Mouse (Mus musculus) embryo, embryonic 9.5 days (tissue): Measurements from ENCODE around the gene Cyp17a1.

Experiments
- DNase-seq: peaks from one replicate; pipeline ENCODE4 v3.0.0-alpha.2; 2017; ENCODE audit errors: extremely low spot score

The Cyp17a1 gene

DNA sequence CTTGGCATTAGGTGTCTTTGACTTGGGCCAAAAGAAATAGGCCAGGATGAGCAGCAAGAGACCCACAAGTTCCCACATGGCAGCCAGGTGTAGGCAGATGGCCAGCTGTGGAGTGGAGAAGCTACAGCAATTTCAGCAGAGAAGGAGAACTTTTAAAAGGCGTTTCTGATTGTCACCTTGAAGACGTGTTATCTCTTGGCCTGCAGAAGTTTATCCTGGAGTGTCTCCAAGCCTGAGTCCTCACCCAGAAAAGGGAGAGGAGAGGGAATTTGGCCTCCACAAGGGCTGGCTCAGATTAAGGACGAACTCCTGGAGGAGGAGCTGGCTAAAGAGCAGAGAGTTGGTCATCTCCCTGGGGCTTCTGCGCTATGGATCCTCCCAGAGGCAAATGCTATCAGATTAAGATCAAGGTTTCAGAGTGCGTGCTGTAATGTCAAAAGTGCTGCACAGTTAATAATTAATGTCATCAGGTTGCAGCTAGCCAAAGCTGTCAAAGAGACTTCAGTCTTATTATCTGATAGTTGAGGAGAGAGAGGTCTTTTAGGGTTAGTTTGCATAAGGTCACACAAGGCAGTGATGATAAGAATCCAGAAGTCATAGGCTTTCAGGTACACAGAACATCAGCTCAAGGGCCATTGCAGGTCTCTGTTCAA, at the start of gene Cyp17a1:
Gene Cyp17a1 (minus strand): TSS at position 407 of the 653 bp plus-strand sequence.
- DNase-seq = no peak

DNA sequence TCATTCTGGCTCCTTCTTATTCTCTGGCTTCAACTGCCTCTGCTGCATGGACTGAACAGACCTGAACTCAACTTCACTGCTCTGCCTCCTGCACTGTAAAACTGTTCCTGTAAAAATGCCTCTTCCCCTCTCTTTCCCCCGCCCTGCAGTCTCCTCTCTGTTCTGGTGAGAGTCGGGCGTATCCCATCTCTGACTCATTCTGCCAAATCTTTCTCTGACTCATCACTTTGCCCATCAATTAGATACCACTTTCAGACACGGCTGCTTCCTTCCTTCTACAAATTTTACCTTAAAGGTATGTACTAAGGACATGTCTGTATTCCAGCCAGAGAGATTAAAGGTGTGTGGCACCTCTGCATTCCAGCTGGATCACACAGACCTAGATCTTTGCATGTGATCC, 45.2 kb upstream of the Cyp17a1 start:
- no peak for DNase-seq

DNA sequence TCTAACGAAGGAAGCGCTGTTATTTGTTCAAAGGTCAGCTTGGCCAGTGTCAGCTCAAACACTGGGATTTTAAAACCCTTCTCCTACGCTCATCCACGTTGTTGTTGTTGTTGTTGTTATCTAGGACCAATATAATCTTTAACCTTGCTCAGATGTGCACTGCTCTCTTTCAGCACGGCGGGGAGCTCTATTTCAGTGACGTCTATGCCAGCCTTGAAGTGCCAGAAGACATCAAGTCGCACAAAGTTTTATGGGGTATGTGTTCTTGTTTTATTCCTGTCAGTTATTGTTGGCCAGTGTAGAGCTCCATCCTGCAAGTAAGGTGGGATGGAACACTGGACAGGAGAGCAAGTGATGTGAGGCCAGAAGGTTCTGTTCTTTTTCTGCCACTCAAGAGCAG, 42.0 kb upstream of the Cyp17a1 start:
- DNase-seq = no peak

DNA sequence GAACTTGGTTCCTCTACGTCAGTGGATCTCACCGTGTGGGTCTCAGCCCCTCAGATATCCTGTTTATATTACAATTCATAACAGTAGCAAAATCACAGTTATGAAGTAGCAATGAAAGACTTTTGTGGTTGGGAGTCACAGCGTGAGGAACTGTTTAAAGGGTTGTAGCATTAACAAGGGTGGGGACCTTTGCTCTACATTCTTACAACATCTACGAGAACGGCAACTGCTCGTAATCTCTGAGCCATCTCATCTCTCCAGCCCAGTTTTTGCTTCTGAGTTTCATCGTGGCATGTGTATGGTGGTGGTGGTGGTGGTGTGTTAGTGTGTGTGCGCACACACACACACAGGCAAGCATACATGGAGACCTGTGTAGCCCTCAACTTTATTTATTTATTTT, 41.3 kb upstream of the Cyp17a1 start:
- DNase-seq = no peak

DNA sequence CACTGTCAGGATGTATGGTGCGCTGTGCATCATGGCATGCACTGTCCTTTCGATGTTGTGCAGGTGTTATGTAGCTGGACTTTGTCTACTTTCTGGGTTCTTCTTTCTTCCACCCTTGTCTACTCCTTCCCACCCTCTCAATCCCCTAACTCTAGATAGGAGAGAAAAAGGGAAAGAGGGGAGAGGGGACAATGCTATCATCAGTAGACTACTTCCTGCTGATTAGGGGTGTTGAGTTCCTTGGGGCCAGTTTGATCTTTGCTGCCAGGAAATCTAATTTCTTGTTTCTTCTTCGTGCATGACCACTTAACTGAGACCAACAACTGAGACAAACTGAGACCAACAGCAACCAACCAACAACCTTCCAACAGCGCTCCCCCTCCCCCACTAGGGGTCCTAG, 37.6 kb upstream of the Cyp17a1 start:
- DNase-seq = no peak

DNA sequence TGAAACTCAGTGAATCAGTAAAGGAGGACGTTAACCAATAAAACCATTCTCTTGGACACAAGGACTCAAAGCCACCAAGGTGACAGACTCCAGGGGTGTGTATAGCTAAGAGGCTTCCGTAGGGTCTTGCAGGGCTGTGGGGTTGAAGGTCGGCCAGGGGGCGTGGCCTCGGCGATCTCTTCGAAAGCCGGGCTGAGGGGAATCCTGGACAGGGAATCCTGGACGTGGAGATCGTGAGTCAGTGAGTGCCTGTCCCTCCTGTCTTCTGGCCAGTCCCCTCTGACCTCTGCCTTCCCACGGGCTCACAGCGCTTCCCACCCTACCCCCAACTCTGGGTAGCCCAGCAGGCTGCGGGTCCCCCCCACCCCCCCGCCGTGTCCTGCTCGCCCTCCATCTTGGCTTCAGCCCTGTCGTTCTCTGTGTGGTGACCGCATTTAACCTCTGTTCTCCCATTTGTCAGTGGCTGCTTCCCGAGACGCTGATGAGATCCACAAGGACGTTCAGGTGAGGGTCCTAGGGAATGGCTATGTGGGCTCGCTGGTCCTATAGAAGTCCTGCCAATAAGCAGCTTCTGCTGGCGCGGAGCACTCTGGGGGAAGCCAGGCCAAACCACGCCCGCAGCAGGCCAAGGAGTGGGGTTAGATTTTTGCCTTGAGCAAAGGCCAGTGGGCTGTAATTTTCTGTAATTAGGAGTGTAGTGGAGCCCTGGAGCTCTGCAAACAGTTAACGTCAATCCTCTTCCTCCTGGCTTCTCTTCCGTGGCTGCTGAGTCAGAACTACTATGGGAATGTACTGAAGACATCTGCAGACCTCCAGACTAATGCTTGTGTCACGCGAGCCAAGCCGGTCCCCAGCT, 34.6 kb upstream of the Cyp17a1 start, which contains the start of gene As3mt:
Gene As3mt (plus strand): TSS at position 163 of the 856 bp plus-strand sequence.
- DNase-seq = peak; percentile 85

DNA sequence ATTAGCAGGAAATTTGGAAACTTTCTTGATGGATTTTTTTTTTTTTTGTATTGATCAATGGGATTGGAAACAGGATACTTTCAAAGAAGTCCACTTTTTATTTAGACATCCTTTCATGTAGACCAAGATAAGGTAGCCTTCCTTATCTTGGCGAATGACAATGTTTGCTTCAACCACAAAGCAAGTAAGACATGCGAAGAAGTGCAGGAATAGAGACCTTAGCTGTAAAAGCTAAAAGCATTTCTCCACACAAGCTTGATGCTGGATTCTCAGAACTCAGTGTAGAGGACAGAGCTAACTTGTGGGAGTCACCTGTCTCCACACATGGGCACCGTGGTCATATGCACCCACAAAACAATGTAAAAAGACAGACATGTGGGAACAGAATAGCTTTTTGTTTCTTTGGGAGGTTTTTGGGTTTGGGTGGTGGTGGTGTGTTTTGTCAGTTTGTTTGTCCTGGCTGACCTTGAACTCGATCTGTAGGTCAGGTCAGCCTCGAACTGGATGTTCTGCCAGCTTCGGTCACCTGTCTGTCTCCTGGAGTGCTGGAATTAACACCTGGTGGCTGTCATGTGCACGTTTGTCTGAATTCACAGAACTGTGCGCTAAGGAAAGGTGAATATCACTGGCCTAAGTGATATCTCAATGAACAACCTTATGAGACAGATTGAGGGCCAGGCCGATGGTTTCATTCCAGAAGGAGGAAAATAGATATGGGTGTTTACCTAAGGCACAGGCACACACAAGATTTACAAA, 33.7 kb upstream of the Cyp17a1 start:
- DNase-seq = no peak

DNA sequence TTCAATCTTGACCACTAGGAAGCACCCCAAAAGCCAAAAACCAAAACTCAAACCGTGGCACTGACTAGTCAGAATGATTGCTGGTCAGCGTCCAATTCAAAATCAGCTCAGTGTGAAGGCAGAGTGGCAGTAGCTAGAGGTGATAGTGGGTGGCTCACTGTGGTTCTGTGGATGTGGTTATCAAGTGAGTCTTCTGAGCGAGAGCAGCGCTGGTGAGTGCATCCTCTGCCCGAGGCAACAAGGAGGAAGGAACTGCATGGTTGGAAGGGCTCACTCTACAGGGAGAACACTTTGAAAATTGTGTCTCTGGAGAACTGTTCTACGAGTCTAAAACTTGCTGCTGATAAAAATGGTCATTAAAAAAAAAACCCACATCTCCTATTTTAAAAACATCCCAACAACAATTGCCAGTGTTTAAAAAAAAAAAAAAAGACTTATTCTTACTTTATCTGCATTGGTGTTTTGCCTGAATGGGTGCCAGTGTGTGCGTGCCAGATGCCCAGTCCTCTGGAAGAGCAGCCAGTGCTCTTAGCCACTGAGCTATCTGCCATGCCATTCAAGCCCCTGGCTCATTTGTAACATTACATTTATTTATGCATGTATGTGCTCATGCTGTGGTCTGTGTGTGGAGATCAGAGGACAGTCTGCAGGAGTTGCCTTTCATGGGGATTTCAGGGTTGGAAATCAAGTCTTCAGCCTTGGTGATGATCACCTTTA, 33.0 kb upstream of the Cyp17a1 start:
- DNase-seq = no peak

DNA sequence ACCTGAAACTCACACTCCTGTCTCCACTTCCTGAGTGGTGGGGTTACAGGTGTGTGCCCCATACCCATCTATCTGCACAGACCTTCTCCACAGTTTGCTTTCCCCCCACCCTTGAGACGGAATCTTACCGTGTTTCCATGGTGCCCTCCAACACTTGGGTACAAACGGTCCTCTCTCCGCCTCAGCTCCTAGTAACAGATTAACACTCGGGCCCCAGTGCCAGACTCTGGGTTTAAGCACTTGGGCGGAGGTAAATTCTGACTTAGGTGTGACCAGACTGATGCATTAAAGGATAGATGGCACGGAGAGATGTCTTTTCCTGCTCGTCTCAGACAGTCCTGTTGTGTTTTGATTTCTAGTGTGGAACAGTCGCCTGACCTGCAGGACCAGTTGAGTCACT, 28.2 kb upstream of the Cyp17a1 start:
- no peak for DNase-seq

DNA sequence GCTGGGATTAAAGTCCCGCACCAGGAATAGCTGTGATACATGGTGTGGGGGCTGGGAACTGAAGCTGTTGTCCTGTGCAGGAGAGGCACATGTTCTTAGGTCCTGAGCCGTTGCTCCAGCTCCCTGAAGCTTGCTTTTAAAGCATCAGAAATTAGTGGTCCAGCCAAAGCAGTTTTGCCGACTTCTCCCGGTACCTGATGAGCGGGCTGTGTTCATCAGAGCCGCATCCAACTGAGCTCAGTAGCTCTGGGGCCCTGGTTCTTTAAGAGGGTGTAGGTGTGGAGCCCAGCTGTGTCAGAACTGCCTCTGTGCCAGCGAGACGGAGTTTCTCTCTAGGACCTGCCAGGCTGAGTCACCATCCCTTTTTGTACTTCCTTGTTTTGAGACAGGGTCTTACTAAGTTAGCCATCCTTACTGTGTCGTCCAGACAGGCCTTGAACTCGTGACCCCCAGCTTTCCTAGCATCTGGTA, 26.1 kb upstream of the Cyp17a1 start:
- DNase-seq = no peak

DNA sequence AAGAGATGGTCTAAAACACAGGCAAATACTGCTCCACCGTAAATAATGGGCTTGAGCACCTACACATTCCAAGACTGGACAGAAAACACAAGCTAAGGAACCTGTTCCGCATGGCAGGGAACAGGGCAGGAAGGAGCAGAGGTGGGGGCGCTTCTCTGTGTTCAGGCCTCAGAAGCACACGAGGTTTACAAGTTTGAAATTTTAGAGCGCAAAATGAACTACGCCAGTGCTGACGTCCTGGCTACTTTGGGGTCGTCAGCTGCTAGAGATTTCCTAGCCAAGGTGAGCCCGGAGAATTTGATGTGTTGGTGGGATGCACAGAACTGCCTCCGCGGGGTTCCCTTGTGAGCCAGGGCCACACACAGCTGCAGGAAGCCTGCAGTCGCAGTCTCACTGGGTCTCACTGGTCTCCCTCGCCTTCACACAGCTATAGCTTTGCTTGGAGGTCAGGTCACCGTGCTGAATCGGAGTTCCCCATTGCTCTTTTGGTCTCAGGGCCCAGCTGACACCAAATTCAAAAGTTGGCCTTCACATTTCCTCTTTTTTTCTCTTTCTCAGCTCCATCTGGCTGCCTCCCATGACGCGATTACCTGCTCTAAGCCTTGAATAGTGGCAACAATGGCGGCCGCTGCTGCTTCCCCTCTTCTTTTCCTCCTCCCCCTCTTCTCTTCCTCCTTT, 25.0 kb upstream of the Cyp17a1 start:
- no peak for DNase-seq

DNA sequence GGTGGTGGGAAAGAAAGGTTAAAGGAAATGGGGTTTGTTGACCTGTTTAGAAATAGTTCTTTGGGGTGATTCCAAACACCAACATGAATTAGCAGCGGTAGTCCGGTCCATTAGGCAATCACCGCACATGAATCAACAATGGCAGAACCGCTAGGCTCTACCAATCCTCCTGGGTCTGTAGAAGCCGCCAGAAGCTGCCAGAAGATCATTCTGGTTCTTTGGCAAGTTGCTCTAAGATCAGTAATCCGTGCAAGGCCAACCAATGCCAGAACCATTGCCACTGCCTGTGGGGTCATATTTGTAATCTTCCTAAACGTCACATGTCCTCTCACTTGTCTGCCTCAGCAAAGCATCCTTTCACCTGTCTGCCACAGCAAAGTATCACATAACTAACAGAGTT, 24.0 kb upstream of the Cyp17a1 start:
- DNase-seq = no peak

DNA sequence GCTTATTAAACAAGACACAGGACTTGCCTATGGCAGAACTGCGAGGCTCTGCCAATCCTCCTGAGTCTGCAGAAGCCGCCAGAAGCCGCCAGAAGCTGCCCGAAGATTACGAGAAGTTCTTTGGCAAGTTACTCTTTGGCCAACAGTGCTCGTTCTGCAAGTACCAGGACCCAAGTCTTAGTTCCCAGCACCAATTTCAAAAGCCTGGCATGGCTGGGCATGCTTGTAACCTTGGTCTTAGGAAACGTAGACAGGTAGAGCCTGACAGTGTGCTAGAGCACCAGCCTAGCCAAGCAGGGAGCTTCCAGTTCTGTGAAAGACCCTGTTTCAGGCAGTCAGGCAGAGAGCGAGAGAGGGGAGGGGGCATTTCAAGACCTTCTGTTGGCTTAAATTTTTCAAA, 23.5 kb upstream of the Cyp17a1 start:
- no peak for DNase-seq

DNA sequence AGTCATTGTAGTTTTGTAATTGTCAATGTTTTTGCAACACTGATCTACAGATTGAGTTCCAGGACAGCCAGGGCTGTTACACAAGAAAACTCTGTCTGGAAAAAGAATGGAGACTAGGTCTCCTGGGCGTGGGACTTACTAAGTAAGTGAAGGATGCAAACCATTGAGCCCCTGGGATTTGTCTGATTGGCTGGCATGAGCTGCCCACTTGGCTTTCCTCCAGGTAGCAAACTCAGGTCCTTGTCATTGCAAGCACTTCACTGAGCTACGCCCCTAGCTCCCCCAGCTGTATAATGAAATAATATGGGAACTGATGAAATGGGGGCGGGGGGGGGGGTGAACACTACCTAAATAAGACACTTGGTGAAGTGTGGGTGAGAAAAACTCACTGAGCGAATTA, 20.2 kb upstream of the Cyp17a1 start:
- no peak for DNase-seq

DNA sequence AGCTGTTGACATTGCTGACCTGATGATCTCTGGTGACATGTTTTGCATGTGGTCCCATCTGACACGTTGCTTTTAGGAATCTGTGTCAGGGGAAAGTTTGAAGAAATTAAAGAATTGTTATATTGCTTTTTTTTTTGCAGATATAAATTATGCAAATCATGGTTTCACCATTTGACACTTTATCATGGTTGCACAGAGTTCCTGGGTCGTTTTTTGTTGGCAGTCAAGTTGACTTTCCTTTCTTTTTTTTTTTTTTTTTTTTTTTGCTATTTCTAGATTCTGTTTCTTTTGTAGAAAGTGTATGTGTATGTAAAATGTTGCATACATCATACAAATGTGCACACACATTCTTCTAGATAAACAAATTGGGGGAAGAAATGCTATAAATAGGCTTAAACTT, 18.1 kb upstream of the Cyp17a1 start:
- no peak for DNase-seq

DNA sequence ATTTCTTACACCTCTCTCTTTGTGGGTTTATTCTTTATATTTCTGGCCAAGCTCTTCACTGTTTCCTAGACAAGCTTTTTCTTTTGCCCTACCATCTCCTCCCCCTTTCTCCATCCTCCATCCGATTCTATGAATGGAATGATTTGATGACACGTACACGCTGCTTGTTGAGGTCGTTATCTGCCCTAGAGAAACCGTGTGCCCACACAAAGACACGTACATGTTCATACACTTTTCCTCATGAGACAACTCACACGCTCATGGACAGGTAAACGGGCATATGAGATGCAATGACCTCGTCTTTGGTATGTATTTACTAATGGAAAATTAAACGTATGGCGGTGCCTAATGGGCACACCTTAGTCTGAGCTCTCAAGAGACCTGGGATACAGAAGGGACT, 17.4 kb upstream of the Cyp17a1 start:
- no peak for DNase-seq

DNA sequence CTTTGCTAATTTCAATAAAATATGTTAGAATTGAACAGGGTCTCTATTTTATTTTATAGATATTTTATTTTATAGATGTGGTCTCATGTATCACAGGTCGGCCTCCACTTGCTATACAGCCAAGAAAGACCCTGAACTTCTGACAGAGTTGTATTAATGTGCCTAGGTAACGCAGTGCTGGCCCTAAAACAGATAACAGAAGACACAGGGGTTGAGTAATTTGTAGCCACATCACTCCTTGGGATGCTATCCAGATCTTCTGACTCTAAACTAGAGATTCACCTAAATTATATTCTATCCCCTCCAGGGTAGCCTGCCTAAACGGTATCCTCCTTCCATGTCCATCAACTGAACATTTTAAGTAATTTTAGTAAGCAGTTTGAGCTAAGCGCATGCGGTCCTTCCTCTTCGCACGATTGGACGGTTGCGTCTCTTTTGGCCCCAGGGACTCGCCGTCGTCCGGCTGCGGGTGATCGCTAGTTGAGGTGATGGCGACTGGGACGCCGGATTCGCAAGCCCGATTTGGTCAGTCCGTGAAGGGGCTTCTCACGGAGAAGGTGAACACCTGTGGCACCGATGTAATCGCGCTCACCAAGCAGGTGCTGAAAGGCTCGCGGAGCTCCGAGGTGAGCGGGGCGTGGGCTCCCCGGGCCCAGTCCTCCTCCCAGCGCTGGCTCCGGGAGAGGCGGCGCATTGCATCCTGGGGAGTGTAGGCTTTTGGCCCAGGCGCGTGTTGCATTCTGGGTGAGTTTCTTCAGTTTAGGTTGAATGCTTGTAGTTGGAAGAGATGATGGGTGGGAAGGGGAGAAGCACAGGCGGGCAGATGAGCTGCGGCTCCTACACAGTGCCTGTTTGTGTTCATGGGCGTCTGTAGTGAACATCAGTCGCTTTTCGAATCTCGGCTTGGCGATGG, 16.7 kb upstream of the Cyp17a1 start, which contains the start of gene Borcs7:
Gene Borcs7 (plus strand): TSS at position 447 of the 913 bp plus-strand sequence.
- DNase-seq = peak; percentile 92

DNA sequence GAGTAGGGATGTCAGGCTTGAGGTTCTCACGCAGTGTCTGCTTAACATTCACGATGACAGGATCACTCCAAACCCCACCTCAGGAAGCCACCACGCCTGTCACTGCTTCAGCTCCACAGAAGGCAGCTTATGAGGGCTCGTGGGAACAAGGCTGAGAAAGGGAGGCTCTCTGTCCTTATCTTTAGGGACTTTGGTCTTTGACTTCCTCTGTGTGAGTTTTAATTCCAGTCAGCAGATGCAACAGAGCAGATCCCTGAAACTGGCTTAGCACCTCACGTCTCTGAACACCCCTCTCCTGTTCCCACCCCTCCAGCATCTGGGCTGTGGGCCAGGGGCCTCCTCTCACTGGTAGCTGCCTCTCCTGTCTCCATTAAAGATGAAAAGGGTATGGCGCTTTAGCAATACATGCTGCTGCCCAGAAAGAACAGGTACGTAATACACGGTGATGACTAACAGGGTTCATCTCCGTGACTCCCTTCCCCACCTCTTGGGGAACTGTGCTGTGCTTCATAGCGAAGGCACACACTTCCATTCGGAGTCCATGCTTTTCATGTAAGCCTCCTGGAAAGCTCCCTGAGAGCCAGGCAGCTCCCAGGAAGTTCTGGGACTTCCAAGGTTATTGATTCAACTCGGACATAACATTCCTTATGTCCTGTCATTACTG, 6.9 kb upstream of the Cyp17a1 start:
- no peak for DNase-seq

DNA sequence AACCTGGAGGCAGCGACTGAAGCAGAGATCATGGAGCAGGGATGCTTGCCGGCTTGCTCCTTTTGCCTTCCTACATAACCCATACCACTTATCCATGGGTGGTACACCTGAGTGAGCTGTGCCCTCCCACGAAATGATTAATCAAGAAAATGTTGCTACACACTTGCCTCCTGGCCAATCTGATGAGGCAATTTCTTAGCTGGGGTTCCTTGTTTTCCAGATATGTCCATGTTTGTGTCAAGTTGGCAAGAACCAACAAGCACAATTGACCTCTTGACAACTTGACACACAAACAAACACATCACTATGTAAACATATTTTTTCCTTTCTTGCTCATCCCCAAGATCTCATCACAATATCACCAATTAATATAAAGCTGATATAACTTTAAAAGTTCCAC, 2.7 kb upstream of the Cyp17a1 start:
- no peak for DNase-seq
